Mouse (Mus musculus) left cerebral cortex, postnatal 4 days (tissue): ENCODE measurements around the gene Grin3a. TPM values are rescaled to one million over a fixed set of nuclear protein-coding genes. Genes with fewer than 3 reads are reported as not detected.

ENCODE experiments used
- total RNA-seq, 2 experiments: library from RNA; stranded (reverse); gene quantifications; 2 replicates each; pipeline ENCODE4 v1.2.3; 2021

The Grin3a gene
- total RNA-seq, 2 experiments from 2014 or later, result 80.0 to 92.9 TPM

Other genes starting within 250 kb of the Grin3a start
- 10 to 100 TPM; 67.8 to 71.7 TPM for gene Tmem246, start 247.9 kb downstream of the Grin3a start, total RNA-seq
- gene Rnf20, start 213.7 kb downstream of the Grin3a start, total RNA-seq, result 10 to 100 TPM; 84.4 to 85.8 TPM
- 1 to 10 TPM; 2.3 TPM for gene Ppp3r2, start 163.7 kb downstream of the Grin3a start, total RNA-seq